Mouse (Mus musculus): ENCODE data around the gene Ascl4.

Ascl4 gene

GRCm38 (mm10) chr10:85966476-85966875 lies 39.0 kb downstream of the Ascl4 start:
- H3K36me3 ChIP-seq (ENCODE audit: insufficient read depth, low read length), result no peaks in the 10 kb centered on the region
- TF ChIP-seq NANOG (IDR thresholded peaks at IDR 0.05; ENCODE audit: borderline replicate concordance, low read length) (no peak), CTCF (conservative IDR thresholded peaks at IDR 0.05; ENCODE audit: low read length) (no peak), POU5F1 (IDR thresholded peaks at IDR 0.05; ENCODE audit: borderline replicate concordance, low read length) (no peak)
- H3K4me3 ChIP-seq (replicated peaks; ENCODE audit: low read length), result no peak overlapping the region
- H3K27me3 ChIP-seq (ENCODE audit: insufficient read depth, low read length), result 0 out of 2 replicates have a peak, but pooled peaks cover 2% of the 10 kb centered on the region
- no peaks in the 10 kb centered on the region for H3K9me3 ChIP-seq (ENCODE audit: low read length)
- 0 out of 2 replicates have a peak, but pooled peaks cover 4% of the 10 kb centered on the region for H3K4me1 ChIP-seq (replicated peaks; ENCODE audit: low read depth, low read length)

- Histone ChIP-seq H3K36me3 (ENCODE audit: insufficient read depth, low read length) (no peaks in the 10 kb centered on the region), H3K4me1 (replicated peaks; ENCODE audit: low read depth, low read length) (0 out of 2 replicates have a peak, but pooled peaks cover 4% of the 10 kb centered on the region), H3K4me3 (replicated peaks; ENCODE audit: low read length) (0 out of 2 replicates have a peak overlapping the region, but pooled peaks have one; percentile 21), H3K27me3 (ENCODE audit: insufficient read depth, low read length) (0 out of 2 replicates have a peak, but pooled peaks cover 2% of the 10 kb centered on the region), H3K9me3 (ENCODE audit: low read length) (no peaks in the 10 kb centered on the region)
- TF ChIP-seq POU5F1 (IDR thresholded peaks at IDR 0.05; ENCODE audit: borderline replicate concordance, low read length) (no peak), CTCF (conservative IDR thresholded peaks at IDR 0.05; ENCODE audit: low read length) (no peak), NANOG (IDR thresholded peaks at IDR 0.05; ENCODE audit: borderline replicate concordance, low read length) (no peak)
Measured at GRCm38 (mm10) chr10:85967411-85968156, 40.1 kb downstream of the Ascl4 start.

- TF ChIP-seq CTCF (conservative IDR thresholded peaks at IDR 0.05; ENCODE audit: low read length) (peak; percentile 74), POU5F1 (IDR thresholded peaks at IDR 0.05; ENCODE audit: borderline replicate concordance, low read length) (no peak)
- Histone ChIP-seq H3K4me3 (replicated peaks; ENCODE audit: low read length) (0 out of 2 replicates have a peak overlapping the region, but pooled peaks have one; percentile 21), H3K27me3 (ENCODE audit: insufficient read depth, low read length) (no peaks in the 10 kb centered on the region)
Measured at GRCm38 (mm10) chr10:85968157-85968634, 40.7 kb downstream of the Ascl4 start.

GRCm38 (mm10) chr10:85968731-85969130 lies 41.2 kb downstream of the Ascl4 start:
- Histone ChIP-seq H3K9me3 (ENCODE audit: low read length) (no peaks in the 10 kb centered on the region), H3K27me3 (ENCODE audit: insufficient read depth, low read length) (no peaks in the 10 kb centered on the region), H3K4me3 (replicated peaks; ENCODE audit: low read length) (no peak overlapping the region), H3K36me3 (ENCODE audit: insufficient read depth, low read length) (no peaks in the 10 kb centered on the region), H3K4me1 (replicated peaks; ENCODE audit: low read depth, low read length) (0 out of 2 replicates have a peak, but pooled peaks cover 4% of the 10 kb centered on the region)
- TF ChIP-seq POU5F1 (IDR thresholded peaks at IDR 0.05; ENCODE audit: borderline replicate concordance, low read length) (no peak), CTCF (conservative IDR thresholded peaks at IDR 0.05; ENCODE audit: low read length) (no peak)

More at GRCm38 (mm10) chr10:85968157-85968634, 40.7 kb downstream of the Ascl4 start:
- Histone ChIP-seq H3K36me3 (ENCODE audit: insufficient read depth, low read length) (no peaks in the 10 kb centered on the region), H3K4me1 (replicated peaks; ENCODE audit: low read depth, low read length) (0 out of 2 replicates have a peak, but pooled peaks cover 4% of the 10 kb centered on the region), H3K9me3 (ENCODE audit: low read length) (no peaks in the 10 kb centered on the region)

- H3K36me3 ChIP-seq (ENCODE audit: insufficient read depth, low read length), result no peaks in the 10 kb centered on the region
- H3K4me3 ChIP-seq (replicated peaks; ENCODE audit: low read length), result no peak overlapping the region
- 0 out of 2 replicates have a peak, but pooled peaks cover 4% of the 10 kb centered on the region for H3K4me1 ChIP-seq (replicated peaks; ENCODE audit: low read depth, low read length)
- no peaks in the 10 kb centered on the region for H3K27me3 ChIP-seq (ENCODE audit: insufficient read depth, low read length)
- 0 out of 2 replicates have a peak, but pooled peaks cover 6% of the 10 kb centered on the region for H3K9me3 ChIP-seq (ENCODE audit: low read length)
- TF ChIP-seq POU5F1 (IDR thresholded peaks at IDR 0.05; ENCODE audit: borderline replicate concordance, low read length) (no peak), NANOG (IDR thresholded peaks at IDR 0.05; ENCODE audit: borderline replicate concordance, low read length) (no peak), CTCF (conservative IDR thresholded peaks at IDR 0.05; ENCODE audit: low read length) (no peak)
Measured at GRCm38 (mm10) chr10:85969894-85970620, 42.6 kb downstream of the Ascl4 start.

- Histone ChIP-seq H3K9me3 (ENCODE audit: low read length) (0 out of 2 replicates have a peak, but pooled peaks cover 6% of the 10 kb centered on the region), H3K4me1 (replicated peaks; ENCODE audit: low read depth, low read length) (0 out of 2 replicates have a peak, but pooled peaks cover 4% of the 10 kb centered on the region), H3K4me3 (replicated peaks; ENCODE audit: low read length) (no peak overlapping the region), H3K27me3 (ENCODE audit: insufficient read depth, low read length) (no peaks in the 10 kb centered on the region), H3K36me3 (ENCODE audit: insufficient read depth, low read length) (no peaks in the 10 kb centered on the region)
- TF ChIP-seq POU5F1 (IDR thresholded peaks at IDR 0.05; ENCODE audit: borderline replicate concordance, low read length), result no peak
Measured at GRCm38 (mm10) chr10:85971826-85972225, 44.3 kb downstream of the Ascl4 start.

GRCm38 (mm10) chr10:85972915-85973314 lies 45.4 kb downstream of the Ascl4 start:
- no peaks in the 10 kb centered on the region for H3K36me3 ChIP-seq (ENCODE audit: insufficient read depth, low read length)
- 0 out of 2 replicates have a peak, but pooled peaks cover under 1% of the 10 kb centered on the region for H3K4me1 ChIP-seq (replicated peaks; ENCODE audit: low read depth, low read length)
- H3K27me3 ChIP-seq (ENCODE audit: insufficient read depth, low read length), result no peaks in the 10 kb centered on the region
- H3K9me3 ChIP-seq (ENCODE audit: low read length), result 0 out of 2 replicates have a peak, but pooled peaks cover 6% of the 10 kb centered on the region
- H3K4me3 ChIP-seq (replicated peaks; ENCODE audit: low read length), result no peak overlapping the region
- TF ChIP-seq CTCF (conservative IDR thresholded peaks at IDR 0.05; ENCODE audit: low read length), result no peak
- TF ChIP-seq NANOG (IDR thresholded peaks at IDR 0.05; ENCODE audit: borderline replicate concordance, low read length), result no peak
- TF ChIP-seq POU5F1 (IDR thresholded peaks at IDR 0.05; ENCODE audit: borderline replicate concordance, low read length), result no peak

- no peaks in the 10 kb centered on the region for H3K4me1 ChIP-seq (replicated peaks; ENCODE audit: low read depth, low read length)
- no peaks in the 10 kb centered on the region for H3K9me3 ChIP-seq (ENCODE audit: low read length)
- H3K36me3 ChIP-seq (ENCODE audit: insufficient read depth, low read length), result no peaks in the 10 kb centered on the region
- TF ChIP-seq CTCF (conservative IDR thresholded peaks at IDR 0.05; ENCODE audit: low read length) (no peak), POU5F1 (IDR thresholded peaks at IDR 0.05; ENCODE audit: borderline replicate concordance, low read length) (no peak), NANOG (IDR thresholded peaks at IDR 0.05; ENCODE audit: borderline replicate concordance, low read length) (no peak)
- no peaks in the 10 kb centered on the region for H3K27me3 ChIP-seq (ENCODE audit: insufficient read depth, low read length)
- H3K4me3 ChIP-seq (replicated peaks; ENCODE audit: low read length), result no peak overlapping the region
Measured at GRCm38 (mm10) chr10:85989412-85990115, 62.1 kb downstream of the Ascl4 start.

Measured in E14TG2a.4 (cell line).